Mouse (Mus musculus): Measurements from ENCODE around the gene Krt90. TPM values are rescaled to one million over a fixed set of nuclear protein-coding genes. Genes with fewer than 3 reads are reported as not detected.
"Not testable (repeated sequence)": the region's sequence is repeated elsewhere in the genome, so short reads cannot be mapped to it uniquely, and the experiment has no call there.

The Krt90 gene
- polyA plus RNA-seq, 1 experiment from 2014 or later = 0.32 TPM

GRCm38 (mm10) chr15:101550567-101550966 lies 12.2 kb downstream of the Krt90 start, which contains the start of gene Krt82:
Gene Krt82 (minus strand): TSS chr15:101550667.
- H3K4me3 ChIP-seq (replicated peaks) = no peak within 1 kb of the TSS
- no peak within 1 kb of the TSS for H3K4me2 ChIP-seq
- H3K9ac ChIP-seq = no peak within 1 kb of the TSS
- ATAC-seq (replicated peaks; ENCODE audit: low FRiP score) = no peak
- peaks cover 7% of the 10 kb centered on the region for H3K4me1 ChIP-seq
- H3K9me3 ChIP-seq (replicated peaks) = no peaks in the 10 kb centered on the region
- peaks cover 32% of the 10 kb centered on the region for H3K27me3 ChIP-seq
- WGBS = 51% methylated on average over 7 of the region's 7 CpGs
- no peaks in the 10 kb centered on the region for H3K36me3 ChIP-seq
- H3K27ac ChIP-seq = no peak within 1 kb of the TSS

GRCm38 (mm10) chr15:101544478-101544877 lies 18.3 kb downstream of the Krt90 start:
- Histone ChIP-seq H3K9me3 (replicated peaks) (no peaks in the 10 kb centered on the region), H3K27me3 (no peaks in the 10 kb centered on the region), H3K36me3 (no peaks in the 10 kb centered on the region), H3K4me1 (peaks cover 7% of the 10 kb centered on the region), H3K4me2 (no peak overlapping the region), H3K4me3 (replicated peaks) (no peak overlapping the region), H3K27ac (no peak overlapping the region), H3K9ac (no peak overlapping the region)
- no peak for ATAC-seq (replicated peaks; ENCODE audit: low FRiP score)
- WGBS = 62% methylated on average over 3 of the region's 3 CpGs

GRCm38 (mm10) chr15:101542543-101542942 lies 20.2 kb downstream of the Krt90 start:
- Histone ChIP-seq H3K9ac (no peak overlapping the region), H3K4me3 (replicated peaks) (no peak overlapping the region), H3K36me3 (no peaks in the 10 kb centered on the region), H3K4me2 (no peak overlapping the region), H3K27me3 (no peaks in the 10 kb centered on the region), H3K9me3 (replicated peaks) (no peaks in the 10 kb centered on the region), H3K4me1 (peaks cover 18% of the 10 kb centered on the region), H3K27ac (no peak overlapping the region)
- no peak for ATAC-seq (replicated peaks; ENCODE audit: low FRiP score)
- WGBS = 60% methylated on average over 9 of the region's 9 CpGs

- Histone ChIP-seq H3K4me2 (no peak overlapping the region), H3K36me3 (no peaks in the 10 kb centered on the region), H3K9ac (no peak overlapping the region), H3K9me3 (replicated peaks) (no peaks in the 10 kb centered on the region), H3K27ac (no peak overlapping the region), H3K4me1 (peaks cover 29% of the 10 kb centered on the region), H3K27me3 (no peaks in the 10 kb centered on the region), H3K4me3 (replicated peaks) (no peak overlapping the region)
- ATAC-seq (replicated peaks; ENCODE audit: low FRiP score) = no peak
- WGBS = 31% methylated on average over 4 of the region's 4 CpGs
These were observed 24.2 kb downstream of the Krt90 start for GRCm38 (mm10) chr15:101538580-101538900.

GRCm38 (mm10) chr15:101537864-101538579 lies 24.7 kb downstream of the Krt90 start:
- Histone ChIP-seq H3K4me1 (peaks cover 29% of the 10 kb centered on the region), H3K4me3 (replicated peaks) (no peak overlapping the region), H3K36me3 (no peaks in the 10 kb centered on the region), H3K27ac (no peak overlapping the region), H3K9me3 (replicated peaks) (no peaks in the 10 kb centered on the region), H3K27me3 (no peaks in the 10 kb centered on the region), H3K9ac (no peak overlapping the region), H3K4me2 (no peak overlapping the region)
- WGBS = 33% methylated on average over 7 of the region's 7 CpGs
- ATAC-seq (replicated peaks; ENCODE audit: low FRiP score) = no peak

GRCm38 (mm10) chr15:101536054-101536850 lies 26.5 kb downstream of the Krt90 start:
- H3K4me2 ChIP-seq = 0 out of 2 replicates have a peak overlapping the region, but pooled peaks have one; percentile 6
- WGBS = 43% methylated on average over 9 of the region's 9 CpGs
- H3K4me1 ChIP-seq = peaks cover 22% of the 10 kb centered on the region
- H3K9me3 ChIP-seq (replicated peaks) = no peaks in the 10 kb centered on the region
- H3K9ac ChIP-seq = no peak overlapping the region
- no peaks in the 10 kb centered on the region for H3K27me3 ChIP-seq
- no peak overlapping the region for H3K4me3 ChIP-seq (replicated peaks)
- ATAC-seq (replicated peaks; ENCODE audit: low FRiP score) = peak; percentile 80
- H3K27ac ChIP-seq = no peak overlapping the region; the same call in 1 of the 2 replicates
- H3K36me3 ChIP-seq = no peaks in the 10 kb centered on the region

GRCm38 (mm10) chr15:101532720-101533119 lies 30.0 kb downstream of the Krt90 start, which contains the start of gene Krt84:
Gene Krt84 (minus strand): TSS chr15:101532820.
- Histone ChIP-seq H3K36me3 (no peaks in the 10 kb centered on the region), H3K9me3 (replicated peaks) (no peaks in the 10 kb centered on the region), H3K27me3 (no peaks in the 10 kb centered on the region), H3K9ac (no peak within 1 kb of the TSS), H3K4me1 (peaks cover 12% of the 10 kb centered on the region), H3K4me2 (no peak within 1 kb of the TSS), H3K27ac (no peak within 1 kb of the TSS), H3K4me3 (replicated peaks) (no peak within 1 kb of the TSS)
- ATAC-seq (replicated peaks; ENCODE audit: low FRiP score) = no peak
- 66% methylated on average over 7 of the region's 7 CpGs for WGBS

- WGBS = 62% methylated on average over 4 of the region's 4 CpGs
- Histone ChIP-seq H3K4me2 (no peak overlapping the region), H3K4me3 (replicated peaks) (no peak overlapping the region), H3K4me1 (no peaks in the 10 kb centered on the region), H3K9ac (no peak overlapping the region), H3K27me3 (peaks cover 12% of the 10 kb centered on the region; the same call in 1 of the 2 replicates), H3K27ac (no peak overlapping the region), H3K9me3 (replicated peaks) (no peaks in the 10 kb centered on the region), H3K36me3 (no peaks in the 10 kb centered on the region)
- ATAC-seq (replicated peaks; ENCODE audit: low FRiP score) = no peak
These were observed 40.1 kb downstream of the Krt90 start for GRCm38 (mm10) chr15:101522556-101523232.

GRCm38 (mm10) chr15:101519792-101520191 lies 43.0 kb downstream of the Krt90 start:
- Histone ChIP-seq H3K4me1 (no peaks in the 10 kb centered on the region), H3K4me2 (no peak overlapping the region), H3K36me3 (no peaks in the 10 kb centered on the region), H3K27ac (no peak overlapping the region), H3K9ac (no peak overlapping the region), H3K27me3 (peaks cover 9% of the 10 kb centered on the region; the same call in 1 of the 2 replicates), H3K4me3 (replicated peaks) (no peak overlapping the region), H3K9me3 (replicated peaks) (no peaks in the 10 kb centered on the region)
- ATAC-seq (replicated peaks; ENCODE audit: low FRiP score) = no peak
- 14% methylated on average over 2 of the region's 2 CpGs for WGBS

GRCm38 (mm10) chr15:101517161-101517560 lies 45.6 kb downstream of the Krt90 start, which contains the start of gene Gm49425:
Gene Gm49425 (minus strand): TSS chr15:101517261.
- H3K4me2 ChIP-seq; H3K9me3 ChIP-seq (replicated peaks); H3K4me1 ChIP-seq; ATAC-seq (replicated peaks; ENCODE audit: low FRiP score); H3K9ac ChIP-seq; H3K27me3 ChIP-seq; H3K36me3 ChIP-seq; H3K4me3 ChIP-seq (replicated peaks); H3K27ac ChIP-seq: not testable (repeated sequence)
- WGBS = 65% methylated on average over 2 of the region's 2 CpGs

GRCm38 (mm10) chr15:101508247-101508646 lies 54.5 kb downstream of the Krt90 start:
- Histone ChIP-seq H3K9me3 (replicated peaks) (no peaks in the 10 kb centered on the region), H3K36me3 (no peaks in the 10 kb centered on the region), H3K4me2 (no peak overlapping the region), H3K27ac (no peak overlapping the region), H3K4me3 (replicated peaks) (no peak overlapping the region), H3K27me3 (peaks cover 10% of the 10 kb centered on the region; the same call in 1 of the 2 replicates), H3K4me1 (peaks cover 22% of the 10 kb centered on the region), H3K9ac (no peak overlapping the region)
- ATAC-seq (replicated peaks; ENCODE audit: low FRiP score) = no peak
- WGBS = 32% methylated on average over 9 of the region's 9 CpGs

Data from kidney, embryonic 15.5 days (tissue).